In the genomic region with DNA sequence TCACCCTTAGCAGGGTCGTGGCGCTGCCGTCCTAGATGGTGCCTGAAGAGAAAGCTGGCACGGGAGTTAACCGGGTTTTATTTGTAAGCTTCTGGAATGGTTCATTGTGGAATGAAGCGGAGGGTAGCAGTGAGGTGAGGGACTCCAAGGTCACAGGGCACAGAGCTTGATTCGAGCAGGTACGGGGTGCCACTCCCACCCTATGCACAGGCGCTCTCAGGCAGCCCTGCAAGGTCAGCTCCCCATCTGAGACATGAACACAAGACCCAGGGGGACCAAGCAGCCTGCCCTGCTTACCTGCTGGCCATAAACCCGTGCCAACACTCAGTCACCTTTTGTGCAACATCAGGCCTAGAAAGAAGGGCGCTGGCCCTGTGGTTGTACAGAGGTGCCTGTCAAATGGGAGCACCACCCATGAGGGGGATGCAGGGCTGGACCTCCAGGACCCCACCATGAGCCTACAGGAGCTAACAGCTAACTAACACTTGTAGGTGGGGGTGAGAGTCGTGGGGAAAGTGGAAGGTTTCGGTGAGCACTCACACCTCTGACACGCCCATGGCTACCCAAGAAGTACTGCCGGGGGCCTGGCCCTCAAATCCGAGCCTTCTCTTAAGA, we compare ENCODE assay signal across 8 mouse cellular contexts. TPM values are rescaled to one million over a fixed set of nuclear protein-coding genes. Genes with fewer than 3 reads are reported as not detected.
DNase-seq lines count a peak whose midpoint lies in the region; ATAC-seq and TF ChIP-seq lines count a peak whose summit lies in the region.

No protein-coding gene starts in this region.

- peak; percentile 71 for DNase-seq in lung, embryonic 14.5 days
- no peak for DNase-seq in lung, postnatal 4 days
- peak; percentile 67 for DNase-seq in adrenal gland, postnatal 10 days
- DNase-seq in liver, result peak; percentile 39
- DNase-seq in left cerebral cortex, adult 9 months (ENCODE audit: low spot score in 2 of 2), result no peak

- peak overlapping the region; percentile 95 for H3K4me2 ChIP-seq in lung, embryonic 14.5 days
- H3K4me2 ChIP-seq in forebrain, embryonic 12.5 days, result peak overlapping the region; percentile 80
- H3K4me2 ChIP-seq in hindbrain, embryonic 13.5 days, result peak overlapping the region; percentile 95

- H3K36me3 ChIP-seq in lung, embryonic 14.5 days (ENCODE audit: insufficient read depth), result peaks cover 27% of the 10 kb centered on the region
- H3K36me3 ChIP-seq in forebrain, embryonic 12.5 days (replicated peaks), result peaks cover 20% of the 10 kb centered on the region
- peaks cover 19% of the 10 kb centered on the region for H3K36me3 ChIP-seq in hindbrain, embryonic 13.5 days

- peak overlapping the region; percentile 100 for H3K4me3 ChIP-seq in lung, embryonic 14.5 days (ENCODE audit: low read depth, low read length)
- peak overlapping the region; percentile 100 for H3K4me3 ChIP-seq in forebrain, embryonic 12.5 days (replicated peaks)
- H3K4me3 ChIP-seq in hindbrain, embryonic 13.5 days, result peak overlapping the region; percentile 100
- H3K4me3 ChIP-seq in olfactory bulb, adult 2 months (ENCODE audit: insufficient read depth, low read depth, low read length), result peak overlapping the region; percentile 94

- peak overlapping the region; percentile 100 for H3K9ac ChIP-seq in lung, embryonic 14.5 days
- peak overlapping the region; percentile 100 for H3K9ac ChIP-seq in forebrain, embryonic 12.5 days
- peak overlapping the region; percentile 100 for H3K9ac ChIP-seq in hindbrain, embryonic 13.5 days

- peaks cover 15% of the 10 kb centered on the region for H3K4me1 ChIP-seq in lung, embryonic 14.5 days (ENCODE audit: insufficient read depth)
- peaks cover 53% of the 10 kb centered on the region for H3K4me1 ChIP-seq in forebrain, embryonic 12.5 days
- H3K4me1 ChIP-seq in hindbrain, embryonic 13.5 days (replicated peaks), result peaks cover 63% of the 10 kb centered on the region
- H3K4me1 ChIP-seq in olfactory bulb, adult 2 months (ENCODE audit: control insufficient read depth, insufficient read depth, low read length), result peaks cover 30% of the 10 kb centered on the region

- no peak for TF ChIP-seq CTCF in lung, embryonic 14.5 days (IDR thresholded peaks at IDR 0.05; ENCODE audit: low read depth)
- no peak for TF ChIP-seq CTCF in olfactory bulb, adult 2 months (IDR thresholded peaks at IDR 0.05; ENCODE audit: insufficient read depth, low read depth, low read length)

- H3K9me3 ChIP-seq in lung, embryonic 14.5 days (ENCODE audit: low read depth, low read length), result no peaks in the 10 kb centered on the region
- H3K9me3 ChIP-seq in forebrain, embryonic 12.5 days, result no peaks in the 10 kb centered on the region
- H3K9me3 ChIP-seq in hindbrain, embryonic 13.5 days, result no peaks in the 10 kb centered on the region

- no peaks in the 10 kb centered on the region; the same call in 1 of the 2 replicates for H3K27me3 ChIP-seq in lung, embryonic 14.5 days (ENCODE audit: insufficient read depth, low read length)
- H3K27me3 ChIP-seq in forebrain, embryonic 12.5 days, result no peaks in the 10 kb centered on the region
- no peaks in the 10 kb centered on the region for H3K27me3 ChIP-seq in hindbrain, embryonic 13.5 days

- H3K27ac ChIP-seq in lung, embryonic 14.5 days (ENCODE audit: low read depth), result peak overlapping the region; percentile 100
- H3K27ac ChIP-seq in forebrain, embryonic 12.5 days, result peak overlapping the region; percentile 99
- peak overlapping the region; percentile 100 for H3K27ac ChIP-seq in hindbrain, embryonic 13.5 days
- peak overlapping the region; percentile 95 for H3K27ac ChIP-seq in olfactory bulb, adult 2 months (ENCODE audit: insufficient read depth, low read depth, low read length)

- TF ChIP-seq POLR2A in olfactory bulb, adult 2 months (IDR thresholded peaks at IDR 0.05; ENCODE audit: insufficient read depth, low read depth, low read length), result no peak

- peak; percentile 1; the same call in 1 of the 2 replicates for ATAC-seq in lung, embryonic 14.5 days (ENCODE audit: insufficient read depth)
- ATAC-seq in forebrain, embryonic 12.5 days (ENCODE audit: low FRiP score), result peak; percentile 4
- peak; percentile 0; the same call in 1 of the 2 replicates for ATAC-seq in hindbrain, embryonic 13.5 days (ENCODE audit: low FRiP score)

- 2% methylated on average over 16 of the region's 16 CpGs for WGBS in lung, embryonic 14.5 days
- WGBS in forebrain, embryonic 12.5 days, result 2% methylated on average over 16 of the region's 16 CpGs
- WGBS in hindbrain, embryonic 13.5 days, result 2% methylated on average over 16 of the region's 16 CpGs
- 0% methylated on average over 16 of the region's 16 CpGs for WGBS in olfactory bulb, adult 2 months

RNA-seq across cellular contexts. Expression of a gene that starts 1.1 kb away (rescaled TPM):
- polyA plus RNA-seq in lung, embryonic 14.5 days (2014; fragmentation: Nextera tagmentation; extraction: Ambion mirVana), result 2,614 and 2,926 TPM in 2 replicates
- total RNA-seq in adrenal gland, postnatal 10 days (2021), result 100 to 1,000 TPM; 954 to 956 TPM
- 2,923 and 2,975 TPM in 2 replicates for polyA plus RNA-seq in forebrain, embryonic 12.5 days (2016; fragmentation: Nextera tagmentation; extraction: Ambion mirVana)
- polyA plus RNA-seq in hindbrain, embryonic 13.5 days (2015; fragmentation: Nextera tagmentation; extraction: Ambion mirVana), result 4,110 and 4,339 TPM in 2 replicates
- 702 and 785 TPM in 2 replicates for polyA plus RNA-seq in olfactory bulb, adult 2 months (2012; ENCODE audit: insufficient read depth, insufficient read length, low replicate concordance, missing spikeins)

RNA-seq across cellular contexts. Expression of a gene that starts 11.9 kb away (rescaled TPM):
- 0.23 and 0.57 TPM in 2 replicates for polyA plus RNA-seq in lung, embryonic 14.5 days (2014; fragmentation: Nextera tagmentation; extraction: Ambion mirVana)
- under 1 TPM; 0.15 to 0.45 TPM for total RNA-seq in adrenal gland, postnatal 10 days (2021)
- 0.82 and 0.91 TPM in 2 replicates for polyA plus RNA-seq in forebrain, embryonic 12.5 days (2016; fragmentation: Nextera tagmentation; extraction: Ambion mirVana)
- polyA plus RNA-seq in hindbrain, embryonic 13.5 days (2015; fragmentation: Nextera tagmentation; extraction: Ambion mirVana), result 1.6 and 2.6 TPM in 2 replicates
- not detected in 2 replicates for polyA plus RNA-seq in olfactory bulb, adult 2 months (2012; ENCODE audit: insufficient read depth, insufficient read length, low replicate concordance, missing spikeins)

RNA-seq across cellular contexts. Expression of a gene that starts 29.1 kb away (rescaled TPM):
- polyA plus RNA-seq in lung, embryonic 14.5 days (2014; fragmentation: Nextera tagmentation; extraction: Ambion mirVana), result 35.6 and 44.5 TPM in 2 replicates
- 10 to 100 TPM; 19.5 to 26.4 TPM for total RNA-seq in adrenal gland, postnatal 10 days (2021)
- 47.3 and 47.4 TPM in 2 replicates for polyA plus RNA-seq in forebrain, embryonic 12.5 days (2016; fragmentation: Nextera tagmentation; extraction: Ambion mirVana)
- 74.6 and 82.4 TPM in 2 replicates for polyA plus RNA-seq in hindbrain, embryonic 13.5 days (2015; fragmentation: Nextera tagmentation; extraction: Ambion mirVana)
- polyA plus RNA-seq in olfactory bulb, adult 2 months (2012; ENCODE audit: insufficient read depth, insufficient read length, low replicate concordance, missing spikeins), result not detected in 2 replicates

Comparison
In these comparisons a context has a peak if more than half of its experiments do, and no peak if none do; other contexts are left out.
1. DNase-seq: peak in lung, embryonic 14.5 days (single experiment), adrenal gland, postnatal 10 days (single experiment) and liver (single experiment); none in lung, postnatal 4 days (0 of 2) and left cerebral cortex, adult 9 months (0 of 2).
2. RNA of a gene that starts 29.1 kb away (polyA plus RNA-seq): 74.6 to 82.4 TPM in hindbrain, embryonic 13.5 days, 47.3 to 47.4 TPM in forebrain, embryonic 12.5 days and 35.6 to 44.5 TPM in lung, embryonic 14.5 days; not detected in olfactory bulb, adult 2 months; every median in the first group is over 10 times any median in the second.
3. Peak in every context shown above with its lines, with median percentiles within 50 percentile points of each other: ATAC-seq, H3K27ac ChIP-seq, H3K4me2 ChIP-seq, H3K4me3 ChIP-seq and H3K9ac ChIP-seq.